Mouse (Mus musculus): ENCODE measurements around the gene Acat2. TPM values are rescaled to one million over a fixed set of nuclear protein-coding genes. Genes with fewer than 3 reads are reported as not detected.
"Not testable (repeated sequence)": the region's sequence is repeated elsewhere in the genome, so short reads cannot be mapped to it uniquely, and the experiment has no call there.

The Acat2 gene
- total RNA-seq, 1 experiment from 2014 or later, result 122 TPM

DNA sequence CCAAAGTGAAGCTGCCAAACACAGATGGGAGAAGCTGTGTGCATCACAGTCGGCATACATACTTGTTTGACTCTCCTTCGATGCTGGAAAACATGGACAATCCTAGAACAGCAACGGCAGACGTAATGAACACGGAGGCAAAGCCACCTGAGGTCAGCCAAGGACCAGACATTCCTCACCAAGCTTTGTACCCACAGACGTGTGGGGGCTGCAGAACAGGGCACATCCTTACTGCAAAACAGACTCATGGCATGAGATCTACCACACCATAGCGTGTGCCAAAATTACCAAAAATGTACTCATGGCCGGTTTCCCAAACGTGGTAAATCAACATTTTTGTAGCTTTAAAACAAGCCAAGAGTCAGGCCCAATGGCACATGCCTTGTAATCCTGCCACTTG, 54.1 kb downstream of the Acat2 start:
- no peak for DNase-seq

- DNase-seq, result no peak
Measured at GRCm38 (mm10) chr17:12905810-12906209, 54.7 kb downstream of the Acat2 start.

DNA sequence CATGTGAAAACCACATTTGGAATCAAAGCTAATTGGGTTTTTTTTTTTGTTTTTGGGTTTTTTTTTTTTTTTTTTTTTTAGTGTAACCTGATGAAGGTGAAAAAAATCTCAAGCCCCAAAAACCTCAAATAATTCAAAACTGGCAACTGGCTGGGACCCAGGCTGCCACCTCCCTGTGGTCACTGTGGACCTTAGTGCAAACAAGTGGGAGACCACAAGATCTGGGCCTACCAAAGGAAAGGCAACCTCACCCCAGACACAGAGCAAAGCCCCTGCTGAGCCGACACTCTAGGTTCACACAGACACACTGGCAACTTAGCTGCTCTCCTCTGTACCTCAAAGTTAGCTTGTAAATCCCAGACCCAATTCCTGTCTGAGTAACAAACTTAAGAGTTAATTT, 56.2 kb downstream of the Acat2 start:
- no peak for DNase-seq

DNA sequence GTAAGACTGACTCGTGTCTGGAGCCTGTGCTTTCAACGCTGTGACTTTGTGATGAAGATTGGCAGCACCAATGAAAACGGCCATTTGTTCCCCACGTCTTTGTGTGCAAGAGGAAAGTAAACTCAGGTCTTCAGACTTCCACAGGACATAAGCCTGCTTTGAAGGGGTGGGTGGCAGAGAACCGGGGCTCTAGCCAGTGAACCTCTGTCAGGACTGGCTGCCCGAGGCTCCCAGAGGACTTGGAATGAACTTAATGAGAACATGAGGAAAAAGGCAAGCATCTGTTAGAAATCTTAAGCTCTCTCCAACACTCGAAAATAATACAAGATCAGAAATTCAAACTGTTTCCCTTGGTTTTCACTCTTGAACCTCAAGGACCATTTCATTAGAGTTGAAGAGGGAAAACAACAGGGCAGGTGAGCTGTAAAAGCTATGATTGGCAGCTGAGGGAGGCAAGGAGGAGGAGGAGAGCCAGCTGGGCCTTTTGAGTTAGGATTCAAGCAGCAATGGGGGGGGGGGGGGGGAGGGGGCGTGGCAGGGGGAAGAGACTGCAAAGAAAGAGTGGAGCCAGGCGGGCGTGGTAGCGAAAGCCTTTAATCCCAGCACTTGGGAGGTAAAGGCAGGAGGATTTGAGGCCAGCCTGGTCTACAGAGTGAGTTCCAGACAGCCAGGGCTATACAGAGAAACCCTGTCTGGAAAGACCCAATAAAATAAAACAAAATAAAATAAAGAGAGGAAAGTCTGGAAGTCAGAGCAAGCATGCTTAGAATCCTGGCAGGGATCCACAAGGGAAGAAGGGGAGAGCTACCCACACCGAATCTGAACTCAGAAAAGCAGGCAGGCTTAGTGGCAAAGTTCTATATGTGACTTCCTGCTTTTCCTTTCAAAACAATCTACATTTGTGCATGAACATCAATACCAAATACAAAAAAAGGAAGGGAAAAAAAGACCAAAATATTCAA, 56.9 kb downstream of the Acat2 start:
- DNase-seq, result no peak

- DNase-seq, result no peak
Measured at GRCm38 (mm10) chr17:12902291-12902690, 58.3 kb downstream of the Acat2 start.

DNA sequence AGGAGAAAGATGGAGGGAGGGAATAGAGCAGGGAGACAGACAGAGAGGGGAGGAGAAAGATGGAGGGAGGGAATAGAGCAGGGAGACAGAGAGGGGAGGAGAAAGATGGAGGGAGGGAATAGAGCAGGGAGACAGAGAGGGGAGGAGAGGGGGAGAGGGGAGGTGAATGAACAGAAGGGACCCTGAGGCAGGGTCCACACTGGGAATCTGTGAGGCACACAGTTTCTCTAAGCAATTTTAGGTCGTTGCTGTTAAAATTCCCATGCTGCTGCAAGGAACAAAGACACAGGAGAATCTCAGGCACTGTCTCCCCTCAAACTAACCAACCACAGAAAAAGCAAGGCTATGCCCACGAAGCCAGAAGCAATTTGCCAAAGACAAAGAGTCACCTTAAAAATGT, 61.9 kb downstream of the Acat2 start:
- DNase-seq, result not testable (repeated sequence)

- DNase-seq, result no peak
Measured at GRCm38 (mm10) chr17:12897674-12898073, 62.9 kb downstream of the Acat2 start.

Other genes starting within 250 kb of the Acat2 start
- gene Igf2r, start 191.1 kb downstream of the Acat2 start, total RNA-seq (2021), result 84.5 and 84.9 TPM in 2 replicates
- not detected in 2 replicates for gene Mas1, start 92.6 kb downstream of the Acat2 start, total RNA-seq (2021)
- not detected in 2 replicates for gene Mrgprh, start 84.7 kb downstream of the Acat2 start, total RNA-seq (2021)
- 4.8 and 6.0 TPM in 2 replicates for gene Pnldc1, start 50.5 kb downstream of the Acat2 start, total RNA-seq (2021)
- gene Tcp1, start 45.0 kb downstream of the Acat2 start, total RNA-seq (2021), result 206 and 219 TPM in 2 replicates
- 63.0 and 72.7 TPM in 2 replicates for gene Mrpl18, start 44.4 kb downstream of the Acat2 start, total RNA-seq (2021)
- 2.0 and 3.1 TPM in 2 replicates for gene Acat3, start 20.1 kb downstream of the Acat2 start, total RNA-seq (2021)
- 60.2 and 67.5 TPM in 2 replicates for gene Wtap, start 33.4 kb upstream of the Acat2 start, total RNA-seq (2021)
- 333 and 383 TPM in 2 replicates for gene Sod2, start 46.1 kb upstream of the Acat2 start, total RNA-seq (2021)
- gene Gpr31b, start 91.5 kb upstream of the Acat2 start, total RNA-seq (2021), result 0.49 TPM in 1 of 2 replicates, not detected in the other
- 0.88 TPM in 1 of 2 replicates, not detected in the other for gene Tcp10b, start 100.4 kb upstream of the Acat2 start, total RNA-seq (2021)
- 1.2 and 1.8 TPM in 2 replicates for gene Unc93a, start 171.1 kb upstream of the Acat2 start, total RNA-seq (2021)